Mouse (Mus musculus) testis, postnatal 14 days (tissue): ENCODE measurements around the gene Olfr561.

Experiments
- DNase-seq: peaks from one replicate; pipeline ENCODE4 v3.0.0; 2021; ENCODE audit warnings: low spot score

The Olfr561 gene

DNA sequence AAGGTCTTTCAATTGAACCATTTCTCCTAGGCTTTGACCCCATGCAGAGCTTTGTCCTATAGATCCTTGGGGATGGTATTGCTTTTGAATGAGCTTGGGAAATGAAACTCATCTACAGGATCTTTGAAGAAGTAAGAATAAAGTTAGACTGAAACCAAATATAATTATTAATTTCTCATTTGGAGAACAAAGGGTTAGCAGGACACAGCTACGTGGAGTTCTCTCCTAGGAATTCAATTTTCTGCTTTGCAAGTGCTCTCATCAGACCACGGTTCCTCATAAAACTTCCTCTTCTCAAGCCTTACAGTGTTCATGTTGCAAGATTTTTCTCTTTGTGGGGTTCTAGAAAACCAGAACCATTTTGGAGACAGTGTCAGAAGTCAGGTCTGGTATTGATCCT is at the start of gene Olfr561:
TSS of gene Olfr561 (plus strand) at position 301 of the 400 bp plus-strand sequence.
- DNase-seq: no peak

DNA sequence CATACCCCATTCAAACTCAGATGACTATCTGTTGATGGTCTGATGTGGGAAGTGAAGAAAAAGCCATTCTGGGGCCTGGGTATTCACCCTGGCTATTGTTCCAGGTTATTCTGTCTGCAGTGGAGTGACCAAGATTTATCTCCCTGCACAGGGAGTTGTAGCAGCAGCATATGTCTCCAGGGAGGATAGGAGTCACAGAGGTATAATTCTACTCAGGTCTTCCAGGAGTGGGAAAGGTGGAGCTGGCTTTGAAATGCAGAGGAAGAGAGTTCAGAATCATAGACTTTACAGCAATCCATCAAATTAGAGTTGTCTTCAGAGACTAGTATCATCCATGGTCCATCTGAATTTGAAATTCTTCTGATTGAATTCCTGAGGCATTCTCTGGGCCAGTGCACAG is 43.6 kb upstream of the Olfr561 start, which contains the start of gene Olfr559:
TSS of gene Olfr559 (minus strand) at position 101 of the 400 bp plus-strand sequence.
- DNase-seq: no peak

DNA sequence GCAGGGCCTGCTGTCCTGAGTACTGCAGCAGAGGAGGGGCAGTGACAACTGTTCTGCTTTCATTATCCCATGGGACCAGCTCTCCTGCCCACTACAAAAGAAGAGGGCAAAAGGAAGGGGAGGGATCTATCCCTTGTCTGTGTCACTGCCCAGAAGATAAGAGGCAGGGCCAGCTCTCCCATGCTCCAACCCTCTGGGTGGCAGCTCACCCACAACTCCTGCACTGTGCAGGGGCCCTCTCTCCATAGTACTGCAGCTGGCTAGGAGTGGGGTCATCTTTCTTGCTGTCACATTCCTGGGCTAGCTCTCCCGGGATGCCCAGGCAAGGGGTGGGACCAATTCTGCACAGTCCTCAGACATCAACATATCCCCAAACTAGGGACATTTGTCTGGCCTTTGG is 37.2 kb upstream of the Olfr561 start:
- no peak for DNase-seq

DNA sequence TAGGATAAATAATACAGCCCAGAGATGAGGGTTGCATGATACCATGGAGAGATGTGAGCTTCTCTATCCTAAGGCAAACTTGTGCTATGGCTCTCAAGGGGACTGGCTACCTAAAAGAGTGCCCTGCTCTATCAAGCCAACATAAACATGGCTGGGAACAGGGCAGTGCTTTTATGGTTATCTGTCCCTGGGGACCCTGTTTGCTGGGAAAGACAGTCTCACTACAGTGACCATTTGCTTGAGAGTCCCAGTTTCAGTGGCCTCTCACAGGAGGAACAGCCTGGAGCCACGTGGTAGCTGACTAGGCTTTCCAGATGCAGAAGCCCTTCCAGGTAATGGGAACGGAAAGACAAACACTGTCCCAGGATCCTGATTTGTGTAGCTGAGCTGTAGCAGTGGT is 33.3 kb upstream of the Olfr561 start:
- DNase-seq: no peak

DNA sequence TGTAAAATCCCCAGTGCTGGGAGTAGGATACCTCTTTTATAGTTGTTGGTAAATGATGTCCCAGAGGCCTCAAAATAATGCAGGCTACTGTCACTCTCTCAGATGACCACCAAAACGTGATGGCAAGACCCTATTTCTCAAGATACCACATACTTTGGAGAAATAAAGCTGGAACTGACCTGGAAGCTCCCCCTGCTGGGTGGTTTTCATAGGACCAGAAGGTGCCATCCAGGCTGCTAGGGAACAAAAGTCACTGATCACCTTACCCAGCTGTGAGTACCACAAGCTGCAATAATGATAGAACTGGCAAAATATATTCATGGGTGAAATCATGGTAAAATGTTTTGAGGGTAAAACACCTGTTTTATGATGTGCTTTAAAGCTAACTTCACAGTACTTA is 18.9 kb upstream of the Olfr561 start:
- DNase-seq: no peak

DNA sequence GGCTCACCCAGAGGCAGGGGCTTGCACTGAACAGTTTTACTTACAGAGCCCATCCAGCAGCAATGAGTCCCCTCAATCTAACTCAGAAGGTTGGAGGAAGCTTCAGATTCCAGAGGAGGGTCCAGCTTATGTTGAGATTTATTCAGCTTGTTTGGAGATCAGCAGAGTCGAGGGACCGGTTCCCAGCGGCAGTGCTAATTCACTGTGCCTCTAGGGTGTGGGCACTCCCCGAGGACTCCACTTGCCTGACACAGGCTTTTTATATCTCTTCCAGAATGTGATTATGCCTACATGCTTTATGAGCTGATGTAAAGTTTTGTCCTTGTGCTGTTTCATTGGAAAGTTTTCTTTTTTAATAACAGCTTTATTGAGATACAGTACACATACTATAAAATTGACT is 11.8 kb upstream of the Olfr561 start, which contains the start of the genes Olfr560 and Olfr78:
TSS of gene Olfr560 (minus strand) at position 101 of the 400 bp plus-strand sequence.
TSS of gene Olfr78 (minus strand) at position 206 of the 400 bp plus-strand sequence.
- DNase-seq: no peak

DNA sequence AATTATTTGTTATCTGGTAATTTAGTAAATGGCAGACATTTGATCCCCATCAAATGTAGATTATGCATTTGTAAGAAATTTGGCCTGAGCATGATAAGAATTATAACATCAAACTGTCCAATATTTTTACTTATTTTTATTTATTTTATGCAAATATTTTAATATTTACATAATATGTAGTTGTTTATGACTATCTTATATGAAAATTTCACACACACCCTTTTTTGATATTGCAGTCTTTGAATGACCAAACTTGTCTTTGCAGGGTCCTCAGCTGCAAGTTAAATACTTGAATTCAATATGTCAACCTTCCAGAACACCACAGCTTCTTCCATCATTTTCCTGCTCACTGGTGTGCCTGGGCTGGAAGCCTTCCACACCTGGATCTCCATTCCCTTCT is 32.2 kb downstream of the Olfr561 start, which contains the start of gene Olfr564:
TSS of gene Olfr564 (plus strand) at position 301 of the 400 bp plus-strand sequence.
- DNase-seq: no peak
